Mouse (Mus musculus): ENCODE data around the gene Mast1.

GRCm38 (mm10) chr8:84956768-84957167 lies 19.6 kb upstream of the Mast1 start:
- peak; percentile 28 for TF ChIP-seq CTCF (IDR thresholded peaks at IDR 0.05; ENCODE audit: control insufficient read depth, insufficient read depth, insufficient read length)
- no peak for TF ChIP-seq MAX (IDR thresholded peaks at IDR 0.05)
- TF ChIP-seq FOSL1 (IDR thresholded peaks at IDR 0.05; ENCODE audit: insufficient read depth, low read length, poor library complexity, severe bottlenecking) = no peak
- no peak for TF ChIP-seq USF1 (IDR thresholded peaks at IDR 0.05; ENCODE audit: low read depth)

Data from C2C12 (cell line).